Mouse (Mus musculus): ENCODE results near the gene Cyp2d26.

Gene Cyp2d26

GRCm38 (mm10) chr15:82763631-82764420 lies 30.3 kb downstream of the Cyp2d26 start, which contains the start of gene Cyp2d40:
TSS of gene Cyp2d40 (minus strand) at chr15:82764183.
- no peak for DNase-seq (ENCODE audit: low spot score)

- DNase-seq (ENCODE audit: low spot score) = no peak
These were observed 46.0 kb downstream of the Cyp2d26 start for GRCm38 (mm10) chr15:82748141-82748540.

- no peak for DNase-seq (ENCODE audit: low spot score)
These were observed 46.6 kb downstream of the Cyp2d26 start for GRCm38 (mm10) chr15:82747516-82747915.

Measured in ovary, postnatal 14 days (tissue).